ENCODE assay signal across 21 mouse cellular contexts in genomic region chr5:64254988-64255387, GRCm38 (mm10).
DNase-seq lines count a peak whose midpoint lies in the region; ATAC-seq and TF ChIP-seq lines count a peak whose summit lies in the region.
"Had no signal": no experiment of that assay in that cellular context is flagged by ENCODE, and none has a peak within 500 bp of the region (broad histone marks: within the 10 kb centered on the region; RNA-seq: fewer than 3 reads in every experiment).

No protein-coding gene starts in this region.

- TF ChIP-seq EP300 in liver, postnatal 0 days (IDR thresholded peaks at IDR 0.05; ENCODE audit: low read depth), result no peak

- H3K4me3 ChIP-seq in kidney, adult 2 months (ENCODE audit: insufficient read depth, low read depth, low read length), result peak overlapping the region; percentile 9; the same call in 1 of the 2 replicates
- H3K4me3 ChIP-seq in kidney, embryonic 14.5 days (ENCODE audit: low read length), result no peak overlapping the region
- no peak overlapping the region for H3K4me3 ChIP-seq in liver, postnatal 0 days (ENCODE audit: low read depth, low read length)
- H3K4me3 ChIP-seq in forebrain, embryonic 14.5 days (ENCODE audit: low read depth, low read length), result no peak overlapping the region
- H3K4me3 ChIP-seq: embryonic facial prominence, embryonic 10.5 days; hindbrain, embryonic 10.5 days; midbrain, embryonic 10.5 days; stomach, embryonic 15.5 days had no signal

- H3K9ac ChIP-seq in kidney, embryonic 14.5 days (ENCODE audit: low read depth, low read length), result no peak overlapping the region; the same call in 1 of the 2 replicates
- H3K9ac ChIP-seq in liver, postnatal 0 days (replicated peaks), result no peak overlapping the region
- H3K9ac ChIP-seq in forebrain, embryonic 14.5 days (ENCODE audit: low read length), result no peak overlapping the region
- H3K9ac ChIP-seq: liver, embryonic 14.5 days; stomach, embryonic 15.5 days had no signal

- no peak for ATAC-seq in kidney, embryonic 14.5 days (ENCODE audit: low FRiP score, low TSS enrichment)
- no peak for ATAC-seq in liver, postnatal 0 days
- ATAC-seq in forebrain, embryonic 14.5 days, result no peak
- ATAC-seq: hindbrain, postnatal 0 days; lung, postnatal 0 days had no signal

- peak; percentile 44 for TF ChIP-seq POLR2A in kidney, adult 2 months (IDR thresholded peaks at IDR 0.05; ENCODE audit: low read depth, low read length)

- no peaks in the 10 kb centered on the region for H3K9me3 ChIP-seq in kidney, embryonic 14.5 days (ENCODE audit: control insufficient read depth, low read length)
- no peaks in the 10 kb centered on the region for H3K9me3 ChIP-seq in liver, postnatal 0 days (ENCODE audit: low read length)
- H3K9me3 ChIP-seq in forebrain, embryonic 14.5 days (replicated peaks; ENCODE audit: control insufficient read depth, low read length), result no peaks in the 10 kb centered on the region
- H3K9me3 ChIP-seq: embryonic facial prominence, embryonic 10.5 days; hindbrain, embryonic 10.5 days; midbrain, embryonic 10.5 days; stomach, embryonic 15.5 days had no signal

- H3K27me3 ChIP-seq in kidney, adult 2 months (replicated peaks; ENCODE audit: control insufficient read depth, insufficient read depth, low read length), result no peaks in the 10 kb centered on the region
- no peaks in the 10 kb centered on the region for H3K27me3 ChIP-seq in kidney, embryonic 14.5 days (ENCODE audit: control insufficient read depth, insufficient read depth, low read length)
- no peaks in the 10 kb centered on the region for H3K27me3 ChIP-seq in liver, postnatal 0 days (ENCODE audit: insufficient read depth, low read length)
- H3K27me3 ChIP-seq in forebrain, embryonic 14.5 days (replicated peaks; ENCODE audit: control insufficient read depth, insufficient read depth, low read length), result no peaks in the 10 kb centered on the region
- H3K27me3 ChIP-seq: stomach, embryonic 15.5 days had no signal

- 54% methylated on average over 6 of the region's 6 CpGs for WGBS in kidney, adult 2 months
- WGBS in kidney, embryonic 14.5 days, result 71% methylated on average over 6 of the region's 6 CpGs
- 65% methylated on average over 6 of the region's 6 CpGs for WGBS in liver, postnatal 0 days (ENCODE audit: insufficient replicate concordance)
- 47% methylated on average over 6 of the region's 6 CpGs for WGBS in forebrain, embryonic 14.5 days

- peak; percentile 89 for DNase-seq in kidney, adult 2 months
- DNase-seq in kidney, adult 8-10 months, result peak; percentile 72 to 75
- peak; percentile 68 to 84 for DNase-seq in kidney, postnatal 25 days
- no peak for DNase-seq in liver, postnatal 0 days
- no peak for DNase-seq in heart, adult 18-20 months
- no peak for DNase-seq in forebrain, embryonic 14.5 days (ENCODE audit: low spot score)
- no peak for DNase-seq in adipocyte (ENCODE audit: low spot score)
- DNase-seq: cerebellum, adult 11 months; cerebellum, postnatal 10 days; left cerebral cortex, postnatal 4 days; right cerebral cortex, postnatal 4 days; thymus, postnatal 25 days had no signal

- H3K4me1 ChIP-seq in kidney, adult 2 months (ENCODE audit: control insufficient read depth, insufficient read depth, low read length), result peaks cover 24% of the 10 kb centered on the region
- peaks cover 14% of the 10 kb centered on the region for H3K4me1 ChIP-seq in kidney, embryonic 14.5 days (ENCODE audit: control insufficient read depth, insufficient read depth, low read length)
- H3K4me1 ChIP-seq in liver, postnatal 0 days (ENCODE audit: insufficient read depth), result peaks cover 11% of the 10 kb centered on the region
- H3K4me1 ChIP-seq in forebrain, embryonic 14.5 days (ENCODE audit: control insufficient read depth, insufficient read depth, low read length), result peaks cover 7% of the 10 kb centered on the region; the same call in 1 of the 2 replicates

- no peaks in the 10 kb centered on the region for H3K36me3 ChIP-seq in kidney, adult 2 months (ENCODE audit: control insufficient read depth, insufficient read depth, low read length)
- H3K36me3 ChIP-seq in kidney, embryonic 14.5 days (ENCODE audit: control insufficient read depth, insufficient read depth, low read length), result peaks cover 10% of the 10 kb centered on the region
- H3K36me3 ChIP-seq in liver, postnatal 0 days (replicated peaks; ENCODE audit: insufficient read depth, low read length), result peaks cover 5% of the 10 kb centered on the region; the same call in 1 of the 2 replicates
- H3K36me3 ChIP-seq in forebrain, embryonic 14.5 days (ENCODE audit: control insufficient read depth, insufficient read depth, low read length), result 0 out of 2 replicates have a peak, but pooled peaks cover 4% of the 10 kb centered on the region

- TF ChIP-seq CTCF in kidney, adult 2 months (conservative IDR thresholded peaks at IDR 0.05; ENCODE audit: insufficient read depth, insufficient read length, low read depth, low read length), result no peak
- TF ChIP-seq CTCF in liver, postnatal 0 days (IDR thresholded peaks at IDR 0.05; ENCODE audit: low read depth), result no peak

- no peak overlapping the region for H3K4me2 ChIP-seq in kidney, embryonic 14.5 days (replicated peaks; ENCODE audit: low read depth, low read length)
- H3K4me2 ChIP-seq in liver, postnatal 0 days (ENCODE audit: low read depth, low read length), result peak overlapping the region; percentile 15; the same call in 1 of the 2 replicates
- H3K4me2 ChIP-seq in forebrain, embryonic 14.5 days (ENCODE audit: low read length), result no peak overlapping the region
- H3K4me2 ChIP-seq: heart, embryonic 11.5 days; stomach, embryonic 15.5 days had no signal

- H3K27ac ChIP-seq in kidney, adult 2 months (ENCODE audit: insufficient read depth, low read depth, low read length), result peak overlapping the region; percentile 77
- H3K27ac ChIP-seq in kidney, embryonic 14.5 days (ENCODE audit: low read depth, low read length), result no peak overlapping the region
- H3K27ac ChIP-seq in liver, postnatal 0 days (ENCODE audit: low read depth), result no peak overlapping the region
- H3K27ac ChIP-seq in forebrain, embryonic 14.5 days (ENCODE audit: low read depth, low read length), result no peak overlapping the region
- H3K27ac ChIP-seq: embryonic facial prominence, embryonic 10.5 days; hindbrain, embryonic 10.5 days; hindbrain, postnatal 0 days; liver, embryonic 14.5 days; midbrain, embryonic 10.5 days; stomach, embryonic 15.5 days had no signal

Comparison
In these comparisons a context has a peak if more than half of its experiments do, and no peak if none do; other contexts are left out.
1. DNase-seq: peak in kidney, adult 2 months (single experiment), kidney, adult 8-10 months (2 of 2) and kidney, postnatal 25 days (2 of 2); none in liver, postnatal 0 days (single experiment), heart, adult 18-20 months (0 of 2), forebrain, embryonic 14.5 days (single experiment) and adipocyte (single experiment).